Mouse (Mus musculus) adipose tissue, adult 10 weeks (tissue): ENCODE data around the gene Bex3. TPM values are rescaled to one million over a fixed set of nuclear protein-coding genes. Genes with fewer than 3 reads are reported as not detected.

ENCODE experiments used
- polyA plus RNA-seq: library from polyadenylated mRNA; stranded (reverse); fragments of 350-450 nt; fragmentation: Illumina TruSeq; extraction: RNeasy Lipid Tissue Mini Kit (QIAGEN cat#74804); gene quantifications from one replicate; pipeline ENCODE4 v1.2.3, GENCODE M21; 2014; ENCODE audit warnings: low read depth, low replicate concordance

Gene Bex3
- polyA plus RNA-seq = 130 TPM

DNA sequence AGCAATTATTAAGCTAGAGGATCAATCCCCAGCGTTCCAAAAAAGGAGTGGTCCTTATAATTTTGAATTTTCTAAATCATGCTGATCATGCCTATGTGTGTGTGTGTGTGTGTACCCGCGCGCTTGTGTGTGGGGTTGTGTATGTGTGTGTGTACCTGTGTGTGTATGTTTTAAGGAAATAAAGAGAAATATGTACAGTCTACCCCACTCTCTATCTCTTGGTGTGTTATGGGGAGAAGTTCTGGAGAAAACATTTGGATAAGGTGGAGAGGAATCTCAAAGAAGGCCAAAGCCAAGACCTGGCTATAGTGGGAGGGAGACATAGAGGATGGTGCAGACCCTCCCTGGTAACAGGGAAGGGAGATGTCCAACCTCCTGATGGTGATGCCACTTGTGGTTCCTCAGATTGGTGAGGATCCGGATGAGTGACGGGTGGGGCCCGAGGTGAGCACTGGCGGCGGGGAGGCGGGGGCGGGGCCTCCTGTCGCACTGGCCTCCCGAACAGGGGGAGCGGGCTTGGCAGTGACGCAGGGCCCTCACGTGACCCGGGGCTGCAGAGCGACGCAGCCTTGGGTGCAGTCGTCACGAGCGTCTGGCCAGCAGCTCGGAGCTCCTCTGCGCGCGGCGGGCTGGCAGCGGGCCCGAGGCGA, at the start of gene Bex3:
Gene Bex3, plus strand, starts transcription at position 511 of the 650 bp plus-strand sequence.

GRCm38 (mm10) chrX:136244574-136245229, 25.4 kb upstream of the Bex3 start, which contains the start of gene Tceal9:
TSS of gene Tceal9 (plus strand) at chrX:136245079.

Other genes starting within 250 kb of the Bex3 start
- gene Arxes1, start 236.9 kb upstream of the Bex3 start, polyA plus RNA-seq = 12.8 TPM
- gene Bex2, start 202.0 kb upstream of the Bex3 start, polyA plus RNA-seq = 63.2 TPM
- gene Nxf3, start 185.0 kb upstream of the Bex3 start, polyA plus RNA-seq = 52.5 TPM
- gene Bex4, start 131.3 kb upstream of the Bex3 start, polyA plus RNA-seq = 82.3 TPM
- 106 TPM for gene Tceal8, start 97.9 kb upstream of the Bex3 start, polyA plus RNA-seq
- 5.2 TPM for gene Tceal5, start 66.4 kb upstream of the Bex3 start, polyA plus RNA-seq
- gene Tceal7, start 55.5 kb upstream of the Bex3 start, polyA plus RNA-seq = not detected
- gene Bex1, start 54.7 kb upstream of the Bex3 start, polyA plus RNA-seq = 11.0 TPM
- 168 TPM for gene Tceal9, start 25.2 kb upstream of the Bex3 start, polyA plus RNA-seq
- gene Kir3dl1, start 247.7 kb downstream of the Bex3 start, polyA plus RNA-seq = not detected